Mouse (Mus musculus) forebrain, embryonic 16.5 days (tissue): ENCODE data around the gene Bmp10. TPM values are rescaled to one million over a fixed set of nuclear protein-coding genes. Genes with fewer than 3 reads are reported as not detected.
"Not testable (repeated sequence)": the region's sequence is repeated elsewhere in the genome, so short reads cannot be mapped to it uniquely, and the experiment has no call there.

Source experiments
- ATAC-seq: fragments of 200-750 bp; cut with Nextera tagmentation; 2 replicates; pipeline ENCODE4 v1.8.0; 2017; ENCODE audit warnings: mild to moderate bottlenecking, moderate library complexity
- H3K27ac ChIP-seq: fragments of 300-500 bp; sonication (generic); 2 replicates; pipeline ENCODE4 v1.5.1; 2014; ENCODE audit warnings: low read length, control low read depth
- H3K27me3 ChIP-seq: fragments of 300-500 bp; sonication (generic); replicated peaks from 2 replicates; pipeline ENCODE4 v1.6.1; 2014; ENCODE audit warnings: low read length; ENCODE audit not compliant: control insufficient read depth, insufficient read depth
- H3K36me3 ChIP-seq: fragments of 300-500 bp; sonication (generic); 2 replicates; pipeline ENCODE4 v1.6.1; 2014; ENCODE audit not compliant: control insufficient read depth, insufficient read depth
- H3K4me1 ChIP-seq: fragments of 300-500 bp; sonication (generic); replicated peaks from 2 replicates; pipeline ENCODE4 v1.6.1; 2014; ENCODE audit warnings: low read length; ENCODE audit not compliant: control insufficient read depth, insufficient read depth
- H3K4me2 ChIP-seq: fragments of 300-500 bp; sonication (generic); 2 replicates; pipeline ENCODE4 v1.6.1; 2014; ENCODE audit warnings: mild to moderate bottlenecking, low read length, control low read depth
- H3K4me3 ChIP-seq: fragments of 300-500 bp; sonication (generic); replicated peaks from 2 replicates; pipeline ENCODE4 v1.5.1; 2014; ENCODE audit warnings: mild to moderate bottlenecking, low read length, control low read depth
- H3K9ac ChIP-seq: fragments of 300-500 bp; sonication (generic); replicated peaks from 2 replicates; pipeline ENCODE4 v1.6.1; 2014; ENCODE audit warnings: low read depth, low read length, control low read depth
- H3K9me3 ChIP-seq: fragments of 300-500 bp; sonication (generic); 2 replicates; pipeline ENCODE4 v1.6.1; 2016; ENCODE audit warnings: low read length; ENCODE audit not compliant: control insufficient read depth
- WGBS: fragments of 180-500 bp; shearing (Covaris S2); extraction: QIAGEN DNeasy Blood & Tissue Kit; methylation state at CpG from one replicate; pipeline ENCODE4 v1.1.7; 2014; 5-methylcytosine and 5-hydroxymethylcytosine counted together
- polyA plus RNA-seq: library from polyadenylated mRNA; unstranded; fragments of >200 nt; fragmentation: Nextera tagmentation; extraction: Ambion mirVana; gene quantifications from 2 replicates; pipeline ENCODE4 v1.2.1, GENCODE M21; 2015

The Bmp10 gene
- polyA plus RNA-seq, 1 experiment from 2014 or later: not detected

DNA sequence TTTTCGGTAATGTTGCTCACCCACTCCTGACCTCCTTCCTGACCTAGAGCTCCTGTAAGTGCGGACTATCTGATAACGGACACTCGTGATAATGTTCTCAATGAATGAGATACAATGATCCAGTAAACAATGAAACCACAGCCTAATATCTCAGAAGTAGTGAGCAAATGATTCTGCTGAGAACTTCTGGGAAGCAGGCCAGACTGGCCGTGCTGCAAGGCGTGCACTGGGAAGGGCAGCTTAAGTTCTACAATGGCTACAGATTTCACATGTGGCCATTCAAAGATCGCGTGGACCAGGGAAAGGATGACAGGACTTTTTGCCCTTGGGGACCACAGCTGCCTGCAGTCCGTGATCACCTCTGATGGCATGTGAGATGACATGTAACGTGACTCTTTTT lies 39.6 kb downstream of the Bmp10 start:
- H3K9me3 ChIP-seq: no peaks in the 10 kb centered on the region
- no peak overlapping the region for H3K4me3 ChIP-seq
- H3K9ac ChIP-seq: no peak overlapping the region
- WGBS: 86% methylated on average over 10 of the region's 10 CpGs
- H3K4me1 ChIP-seq: 0 out of 2 replicates have a peak, but pooled peaks cover 2% of the 10 kb centered on the region
- no peak overlapping the region for H3K27ac ChIP-seq
- no peaks in the 10 kb centered on the region for H3K27me3 ChIP-seq
- ATAC-seq: no peak
- no peak overlapping the region for H3K4me2 ChIP-seq
- H3K36me3 ChIP-seq: no peaks in the 10 kb centered on the region

DNA sequence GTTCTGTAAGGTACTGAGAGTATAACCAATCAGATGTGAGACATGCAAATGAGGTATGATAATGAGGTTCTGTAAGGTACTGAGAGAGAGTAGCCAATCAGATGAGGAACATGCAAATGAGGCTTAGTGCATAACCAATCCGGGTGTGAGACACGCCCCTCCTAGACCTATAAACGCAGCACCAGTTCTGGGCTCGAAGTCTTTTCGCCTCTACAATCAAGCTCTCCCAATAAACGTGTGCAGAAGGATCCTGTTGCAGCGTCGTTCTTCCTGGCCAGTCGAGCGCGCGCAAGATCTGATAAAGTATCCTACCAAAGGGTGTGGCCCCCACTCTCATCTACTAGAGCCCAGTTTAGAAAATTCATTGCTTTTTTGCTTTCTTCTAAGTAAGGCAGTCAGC lies 41.3 kb downstream of the Bmp10 start:
- ATAC-seq, H3K27ac ChIP-seq, H3K4me3 ChIP-seq: not testable (repeated sequence)

DNA sequence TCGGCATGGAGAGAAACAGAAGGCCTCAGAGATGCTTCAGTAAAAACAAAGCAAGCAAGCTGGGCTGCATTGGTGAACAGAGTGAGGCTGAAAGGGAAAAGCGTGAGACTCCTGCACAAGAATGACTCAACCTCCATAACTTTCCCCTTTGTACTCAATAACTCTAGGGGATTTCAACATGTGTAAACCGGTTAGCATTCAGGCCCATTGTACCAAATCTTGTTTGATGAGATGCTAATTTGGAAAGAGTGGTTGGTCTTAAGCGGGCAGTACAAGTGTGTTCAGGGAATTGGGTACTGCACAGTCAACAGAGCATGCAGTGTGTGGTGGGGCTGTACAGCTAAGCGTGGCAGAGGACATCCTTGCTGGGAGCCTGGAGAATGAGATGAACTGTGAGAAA lies 46.4 kb downstream of the Bmp10 start:
- 71% methylated on average over 5 of the region's 5 CpGs for WGBS
- Histone ChIP-seq H3K4me1 (0 out of 2 replicates have a peak, but pooled peaks cover 3% of the 10 kb centered on the region), H3K9me3 (no peaks in the 10 kb centered on the region)

More for the DNA sequence above, 41.3 kb downstream of the Bmp10 start:
- H3K27me3 ChIP-seq, H3K36me3 ChIP-seq, H3K9ac ChIP-seq, H3K4me2 ChIP-seq, H3K9me3 ChIP-seq, H3K4me1 ChIP-seq: not testable (repeated sequence)
- WGBS: 92% methylated on average over 12 of the region's 12 CpGs

DNA sequence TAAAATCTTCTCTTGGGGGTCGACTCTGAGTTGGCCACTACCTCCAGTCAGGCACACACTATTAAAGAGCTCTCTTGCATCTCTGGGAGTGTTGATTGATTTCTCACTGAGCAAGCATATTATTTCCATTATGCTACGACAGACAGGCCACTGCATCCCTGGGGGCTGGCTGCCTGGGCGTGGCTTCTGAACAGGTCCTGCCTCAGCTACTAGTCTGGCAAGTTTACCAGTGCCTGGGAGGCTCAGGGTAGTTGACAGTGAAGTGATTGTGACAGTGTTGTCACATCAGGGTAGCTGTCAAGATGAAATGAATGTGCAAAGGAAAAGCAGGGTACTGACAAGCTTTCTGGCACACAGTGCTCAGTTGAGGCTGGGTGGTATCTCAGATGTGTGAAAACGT lies 50.1 kb downstream of the Bmp10 start:
- Histone ChIP-seq H3K4me1 (0 out of 2 replicates have a peak, but pooled peaks cover 3% of the 10 kb centered on the region), H3K9me3 (no peaks in the 10 kb centered on the region), H3K36me3 (no peaks in the 10 kb centered on the region), H3K27me3 (no peaks in the 10 kb centered on the region), H3K4me2 (no peak overlapping the region), H3K9ac (no peak overlapping the region), H3K4me3 (no peak overlapping the region), H3K27ac (no peak overlapping the region)
- peak; percentile 33; the same call in 1 of the 2 replicates for ATAC-seq
- 51% methylated on average over 4 of the region's 4 CpGs for WGBS

More for the DNA sequence above, 46.4 kb downstream of the Bmp10 start:
- no peak overlapping the region for H3K4me3 ChIP-seq
- ATAC-seq: no peak
- H3K27ac ChIP-seq: no peak overlapping the region
- H3K36me3 ChIP-seq: no peaks in the 10 kb centered on the region
- no peak overlapping the region for H3K4me2 ChIP-seq
- H3K27me3 ChIP-seq: no peaks in the 10 kb centered on the region
- H3K9ac ChIP-seq: no peak overlapping the region

DNA sequence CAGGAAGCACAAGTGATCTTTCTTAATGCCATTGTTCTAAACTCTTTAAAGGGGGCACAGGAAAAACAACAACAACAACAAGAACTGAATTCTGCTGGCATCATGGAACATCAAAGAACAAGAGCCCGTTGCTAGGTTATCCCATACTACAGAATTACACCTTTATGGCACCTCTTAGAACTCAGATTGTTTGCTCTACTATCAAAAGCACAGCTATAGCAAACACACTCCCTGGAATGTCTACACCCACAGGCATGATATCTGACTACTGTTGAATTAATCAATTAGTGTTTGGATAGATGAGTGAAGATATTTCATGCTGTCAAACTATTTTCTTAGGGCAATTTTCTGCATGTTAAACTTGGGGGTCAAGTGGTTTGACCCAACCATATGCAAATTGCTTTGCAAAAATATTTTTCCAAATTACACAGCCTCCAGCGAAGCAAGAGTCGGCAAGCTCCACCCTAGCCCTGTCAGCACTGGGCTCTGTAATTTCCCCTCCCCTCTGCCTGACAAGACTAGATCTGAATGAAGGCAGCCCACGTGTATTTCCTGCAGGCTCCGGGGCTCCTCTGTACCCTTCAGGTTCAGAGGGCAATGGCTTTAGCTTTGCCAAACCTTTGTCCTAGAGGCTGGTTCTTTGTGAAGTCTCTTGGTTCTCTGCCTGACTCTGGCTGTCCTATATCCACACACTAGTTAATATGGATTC lies 50.7 kb downstream of the Bmp10 start:
- Histone ChIP-seq H3K27me3 (no peaks in the 10 kb centered on the region), H3K36me3 (no peaks in the 10 kb centered on the region), H3K4me1 (0 out of 2 replicates have a peak, but pooled peaks cover 3% of the 10 kb centered on the region), H3K4me3 (no peak overlapping the region), H3K27ac (no peak overlapping the region), H3K9me3 (no peaks in the 10 kb centered on the region), H3K4me2 (no peak overlapping the region), H3K9ac (no peak overlapping the region)
- 67% methylated on average over 5 of the region's 5 CpGs for WGBS
- no peak for ATAC-seq

DNA sequence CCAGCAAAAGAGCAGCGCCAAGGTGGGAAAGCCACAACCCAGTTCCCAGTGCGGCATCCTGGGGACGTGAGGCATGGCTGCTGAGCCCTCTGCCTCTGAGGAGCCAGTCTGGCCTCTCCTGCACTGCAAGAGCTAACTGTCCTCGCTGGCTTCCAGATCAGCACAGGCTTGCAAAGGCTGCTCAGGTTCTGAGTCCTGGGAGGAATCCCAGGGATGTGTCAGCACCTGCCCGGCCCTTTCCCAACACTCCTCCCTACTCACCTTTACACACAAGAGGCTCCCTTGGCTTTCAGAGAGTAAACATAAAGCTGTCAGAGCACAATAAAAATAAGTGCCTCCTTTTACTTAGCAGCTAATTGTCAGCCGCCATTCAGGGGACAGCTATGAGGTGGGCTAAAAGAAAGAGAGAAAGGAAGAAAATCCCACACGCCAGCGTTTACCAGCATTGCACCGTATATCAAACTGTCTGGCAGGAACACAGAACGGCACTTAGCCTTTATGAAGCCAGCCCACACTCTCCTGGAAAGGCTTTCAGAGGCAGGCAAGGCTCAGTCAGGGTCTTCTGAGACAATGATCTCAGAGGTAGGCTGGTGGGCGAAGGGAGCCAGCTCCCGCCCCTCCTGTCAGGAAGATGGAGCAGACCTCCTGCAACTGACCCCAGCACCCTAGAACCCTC lies 54.6 kb downstream of the Bmp10 start:
- no peaks in the 10 kb centered on the region for H3K36me3 ChIP-seq
- H3K4me2 ChIP-seq: no peak overlapping the region
- H3K9ac ChIP-seq: no peak overlapping the region
- no peaks in the 10 kb centered on the region for H3K9me3 ChIP-seq
- 0 out of 2 replicates have a peak, but pooled peaks cover 3% of the 10 kb centered on the region for H3K4me1 ChIP-seq
- ATAC-seq: no peak
- H3K27ac ChIP-seq: no peak overlapping the region
- WGBS: 58% methylated on average over 12 of the region's 12 CpGs
- no peaks in the 10 kb centered on the region for H3K27me3 ChIP-seq
- H3K4me3 ChIP-seq: no peak overlapping the region

DNA sequence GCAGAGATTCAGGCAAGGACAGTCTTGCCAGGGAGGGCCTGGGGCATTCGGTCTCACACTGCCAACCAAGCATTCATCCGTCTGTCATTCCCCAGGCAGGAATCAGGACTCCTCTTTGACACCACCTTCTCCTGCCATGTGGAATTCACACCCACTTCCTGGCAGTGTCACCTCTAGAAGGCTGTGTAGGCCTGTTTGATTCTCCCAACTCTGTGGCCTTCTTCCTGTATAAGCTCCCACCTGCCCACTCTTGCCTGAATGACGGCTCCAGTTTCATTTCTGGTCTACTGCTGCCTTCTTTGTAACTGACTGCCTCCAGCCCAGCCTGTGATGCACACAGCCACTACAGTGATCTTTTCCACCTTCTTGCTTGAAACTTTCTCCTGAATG lies 55.1 kb downstream of the Bmp10 start:
- Histone ChIP-seq H3K36me3 (no peaks in the 10 kb centered on the region), H3K4me3 (no peak overlapping the region), H3K9ac (no peak overlapping the region), H3K4me1 (0 out of 2 replicates have a peak, but pooled peaks cover 2% of the 10 kb centered on the region), H3K27ac (no peak overlapping the region), H3K9me3 (no peaks in the 10 kb centered on the region), H3K4me2 (no peak overlapping the region), H3K27me3 (no peaks in the 10 kb centered on the region)
- no peak for ATAC-seq
- WGBS: 77% methylated on average over 3 of the region's 3 CpGs

DNA sequence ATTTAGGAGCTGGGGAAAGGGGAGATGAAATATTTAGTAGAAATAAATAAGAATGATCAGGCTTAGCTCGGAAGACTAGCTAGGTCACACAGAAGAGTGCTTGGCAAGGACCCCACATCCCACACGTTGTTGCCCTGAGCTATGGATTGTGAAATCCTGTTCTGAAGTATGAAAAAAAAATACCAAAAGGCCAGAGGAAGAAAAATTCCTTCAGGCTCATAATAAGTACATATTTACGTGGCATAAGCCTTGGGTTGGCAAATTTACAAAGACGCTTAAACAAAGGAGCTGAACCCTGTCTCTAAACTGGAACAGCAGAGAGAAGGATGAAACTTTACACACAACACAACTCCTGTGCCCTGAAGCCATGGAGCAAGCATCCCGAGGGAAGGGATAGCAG lies 56.0 kb downstream of the Bmp10 start:
- Histone ChIP-seq H3K4me2 (no peak overlapping the region), H3K9ac (no peak overlapping the region), H3K27me3 (no peaks in the 10 kb centered on the region), H3K9me3 (no peaks in the 10 kb centered on the region), H3K27ac (no peak overlapping the region), H3K36me3 (no peaks in the 10 kb centered on the region), H3K4me1 (no peaks in the 10 kb centered on the region), H3K4me3 (no peak overlapping the region)
- WGBS: 79% methylated on average over 5 of the region's 5 CpGs
- no peak for ATAC-seq
